Mouse (Mus musculus): ENCODE measurements around the gene Phgdh.

The Phgdh gene

GRCm38 (mm10) chr3:98353892-98354291, 14.1 kb upstream of the Phgdh start:
- intact Hi-C loops (cut with DNase I): loop anchor here (10.0 kb wide), 1 partner anchor 621 kb away; no protein-coding TSS in a partner anchor

- intact Hi-C loops (cut with DNase I): no loop called here
These were observed 8.9 kb upstream of the Phgdh start for GRCm38 (mm10) chr3:98348705-98349104.

GRCm38 (mm10) chr3:98348106-98348505, 8.3 kb upstream of the Phgdh start:
- intact Hi-C loops (cut with DNase I): no loop called here

GRCm38 (mm10) chr3:98343235-98343634, 3.4 kb upstream of the Phgdh start:
- intact Hi-C loops (cut with DNase I): no loop called here

GRCm38 (mm10) chr3:98340818-98341594, 1.2 kb upstream of the Phgdh start:
- intact Hi-C loops (cut with DNase I): no loop called here

GRCm38 (mm10) chr3:98339097-98339705, 589 bp downstream of the Phgdh start:
- intact Hi-C loops (cut with DNase I): no loop called here

GRCm38 (mm10) chr3:98338584-98339041, 1.2 kb downstream of the Phgdh start:
- intact Hi-C loops (cut with DNase I): no loop called here

GRCm38 (mm10) chr3:98336661-98337654, 2.8 kb downstream of the Phgdh start:
- intact Hi-C loops (cut with DNase I): no loop called here

- intact Hi-C loops (cut with DNase I): no loop called here
These were observed 3.9 kb downstream of the Phgdh start for GRCm38 (mm10) chr3:98335886-98336285.

- intact Hi-C loops (cut with DNase I): no loop called here
These were observed 4.5 kb downstream of the Phgdh start for GRCm38 (mm10) chr3:98335331-98335730.

GRCm38 (mm10) chr3:98334010-98334409, 5.8 kb downstream of the Phgdh start:
- intact Hi-C loops (cut with DNase I): no loop called here

- intact Hi-C loops (cut with DNase I): no loop called here
These were observed 15.6 kb downstream of the Phgdh start for GRCm38 (mm10) chr3:98324235-98324634.

- intact Hi-C loops (cut with DNase I): no loop called here
These were observed 17.6 kb downstream of the Phgdh start for GRCm38 (mm10) chr3:98322209-98322608.

GRCm38 (mm10) chr3:98319190-98319589, 20.6 kb downstream of the Phgdh start:
- intact Hi-C loops (cut with DNase I): no loop called here

- intact Hi-C loops (cut with DNase I): no loop called here
These were observed 22.6 kb downstream of the Phgdh start for GRCm38 (mm10) chr3:98317143-98317542.

GRCm38 (mm10) chr3:98315181-98315580, 24.6 kb downstream of the Phgdh start:
- intact Hi-C loops (cut with DNase I): no loop called here

GRCm38 (mm10) chr3:98313294-98314155, 26.3 kb downstream of the Phgdh start:
- intact Hi-C loops (cut with DNase I): loop anchor here (5.0 kb wide), 1 partner anchor 386 kb away; no protein-coding TSS in a partner anchor

GRCm38 (mm10) chr3:98312867-98313266, 26.9 kb downstream of the Phgdh start:
- intact Hi-C loops (cut with DNase I): loop anchor here (1.0 to 5.0 kb wide), 2 partner anchors 86 to 386 kb away; no protein-coding TSS in a partner anchor

- intact Hi-C loops (cut with DNase I): loop anchor here (5.0 kb wide), 1 partner anchor 383 kb away; no protein-coding TSS in a partner anchor
These were observed 29.3 kb downstream of the Phgdh start for GRCm38 (mm10) chr3:98310456-98310855.

- intact Hi-C loops (cut with DNase I): no loop called here
These were observed 31.2 kb downstream of the Phgdh start for GRCm38 (mm10) chr3:98308606-98309005.
